Mouse (Mus musculus): ENCODE data around the gene Orm2.
A peak's percentile ranks its signal among the peaks of the same experiment; 100 is the strongest.

The Orm2 gene

GRCm38 (mm10) chr4:63362150-63362549 is at the start of gene Orm2:
Gene Orm2 (plus strand): TSS chr4:63362449.
- DNase-seq, result no peak

GRCm38 (mm10) chr4:63314063-63314462 is 48.2 kb upstream of the Orm2 start:
- peak in 1 of 2 experiments; percentile 0 for DNase-seq

GRCm38 (mm10) chr4:63316076-63316746 is 46.0 kb upstream of the Orm2 start:
- DNase-seq, result no peak

GRCm38 (mm10) chr4:63319566-63319965 is 42.7 kb upstream of the Orm2 start:
- DNase-seq, result peak; percentile 75 to 79

- no peak for DNase-seq
Measured at GRCm38 (mm10) chr4:63323275-63323815, 38.9 kb upstream of the Orm2 start.

GRCm38 (mm10) chr4:63333403-63333802 is 28.8 kb upstream of the Orm2 start:
- no peak for DNase-seq

- DNase-seq, result no peak
Measured at GRCm38 (mm10) chr4:63338414-63339076, 23.7 kb upstream of the Orm2 start.

GRCm38 (mm10) chr4:63342491-63342890 is 19.8 kb upstream of the Orm2 start:
- no peak for DNase-seq

GRCm38 (mm10) chr4:63343608-63344007 is 18.6 kb upstream of the Orm2 start:
- DNase-seq, result no peak

GRCm38 (mm10) chr4:63344295-63344694 is 18.0 kb upstream of the Orm2 start, which contains the start of gene Orm1:
Gene Orm1 (plus strand): TSS chr4:63344560.
- DNase-seq, result no peak

GRCm38 (mm10) chr4:63345261-63345660 is 17.0 kb upstream of the Orm2 start:
- DNase-seq, result no peak

GRCm38 (mm10) chr4:63346659-63347058 is 15.6 kb upstream of the Orm2 start:
- DNase-seq, result no peak

GRCm38 (mm10) chr4:63348524-63348923 is 13.7 kb upstream of the Orm2 start:
- no peak for DNase-seq

GRCm38 (mm10) chr4:63355877-63356665 is 6.2 kb upstream of the Orm2 start, which contains the start of gene Orm3:
Gene Orm3 (plus strand): TSS chr4:63356162.
- no peak for DNase-seq

GRCm38 (mm10) chr4:63356981-63357570 is 5.2 kb upstream of the Orm2 start:
- DNase-seq, result no peak

GRCm38 (mm10) chr4:63359861-63360260 is 2.4 kb upstream of the Orm2 start:
- no peak for DNase-seq

GRCm38 (mm10) chr4:63368577-63368976 is 6.3 kb downstream of the Orm2 start:
- DNase-seq, result peak; percentile 79 to 83

GRCm38 (mm10) chr4:63370897-63371296 is 8.6 kb downstream of the Orm2 start:
- no peak for DNase-seq

- no peak for DNase-seq
Measured at GRCm38 (mm10) chr4:63371890-63372289, 9.6 kb downstream of the Orm2 start.

GRCm38 (mm10) chr4:63373404-63373803 is 11.2 kb downstream of the Orm2 start:
- DNase-seq, result no peak

GRCm38 (mm10) chr4:63374331-63374730 is 12.1 kb downstream of the Orm2 start:
- no peak for DNase-seq

- DNase-seq, result peak; percentile 15 to 20
Measured at GRCm38 (mm10) chr4:63375367-63375766, 13.1 kb downstream of the Orm2 start.

- DNase-seq, result no peak
Measured at GRCm38 (mm10) chr4:63377483-63377882, 15.2 kb downstream of the Orm2 start.
